Mouse (Mus musculus): ENCODE data around the gene Rbms3. TPM values are rescaled to one million over a fixed set of nuclear protein-coding genes. Genes with fewer than 3 reads are reported as not detected.

Rbms3 gene
- total RNA-seq, 2 experiments from 2014 or later, result 11.0 to 17.4 TPM

DNA sequence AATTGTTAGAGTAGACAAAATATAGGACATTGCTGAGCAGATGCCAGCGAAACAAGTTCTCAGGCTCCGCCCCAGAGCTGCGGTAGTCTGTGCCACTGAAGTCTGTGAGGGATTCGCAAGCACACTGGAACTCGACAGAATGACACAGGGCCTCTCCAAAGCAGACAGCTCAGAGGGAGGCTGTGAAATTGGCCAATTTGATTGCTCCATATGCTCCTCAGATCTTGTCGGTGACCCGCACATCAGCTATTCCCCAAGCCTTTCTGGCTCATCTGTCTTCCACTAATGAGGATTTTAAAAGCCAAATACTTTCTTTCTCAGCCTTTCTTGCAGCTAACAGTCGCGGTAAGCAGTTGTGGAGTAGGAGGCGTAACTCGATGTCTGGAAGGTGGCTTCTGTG, 120.8 kb downstream of the Rbms3 start:
- DNase-seq (ENCODE audit: low spot score in 2 of 2), result peak; percentile 5 to 11
- intact Hi-C loops (cut with DNase I), result no loop called here

DNA sequence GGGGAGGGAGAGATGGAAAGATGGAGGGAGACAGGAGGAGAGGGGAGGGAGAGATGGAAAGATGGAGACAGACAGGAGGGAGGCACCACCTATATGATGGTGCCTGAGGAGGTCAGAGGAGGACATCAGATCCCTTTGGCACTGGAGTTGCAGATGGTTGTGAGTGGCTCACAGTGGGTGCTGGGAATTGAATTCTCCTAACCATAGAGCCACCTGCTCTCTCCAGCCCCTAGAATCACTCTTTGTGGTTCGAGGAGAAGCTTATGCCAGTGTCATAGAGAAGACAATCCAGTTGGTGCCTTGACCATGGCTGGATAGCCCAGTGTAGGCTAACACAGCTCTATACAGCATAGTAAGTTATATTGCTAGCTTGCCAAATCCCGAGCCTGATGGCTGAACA, 137.8 kb downstream of the Rbms3 start:
- intact Hi-C loops (cut with DNase I), result no loop called here
- no peak for DNase-seq (ENCODE audit: low spot score in 2 of 2)

DNA sequence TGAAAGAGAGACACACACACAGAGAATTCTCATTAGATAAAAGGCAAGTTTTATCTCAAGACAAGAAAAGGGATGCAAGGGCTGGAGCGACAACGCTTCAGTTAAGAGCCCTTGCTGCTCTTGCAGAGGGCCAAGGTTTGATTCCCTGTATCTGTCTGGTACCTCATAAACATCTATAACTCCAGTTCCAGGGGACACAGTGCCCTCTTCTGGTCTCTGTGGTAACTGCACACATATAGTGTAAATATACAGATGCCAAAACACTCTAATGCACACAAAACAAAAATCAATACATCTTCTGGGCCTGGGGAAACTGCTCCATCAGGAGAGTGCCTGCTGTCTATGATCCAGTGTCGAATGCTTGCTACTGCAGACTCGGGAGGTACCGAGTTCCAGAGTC, 145.3 kb downstream of the Rbms3 start:
- DNase-seq (ENCODE audit: low spot score in 2 of 2), result no peak
- intact Hi-C loops (cut with DNase I), result no loop called here

DNA sequence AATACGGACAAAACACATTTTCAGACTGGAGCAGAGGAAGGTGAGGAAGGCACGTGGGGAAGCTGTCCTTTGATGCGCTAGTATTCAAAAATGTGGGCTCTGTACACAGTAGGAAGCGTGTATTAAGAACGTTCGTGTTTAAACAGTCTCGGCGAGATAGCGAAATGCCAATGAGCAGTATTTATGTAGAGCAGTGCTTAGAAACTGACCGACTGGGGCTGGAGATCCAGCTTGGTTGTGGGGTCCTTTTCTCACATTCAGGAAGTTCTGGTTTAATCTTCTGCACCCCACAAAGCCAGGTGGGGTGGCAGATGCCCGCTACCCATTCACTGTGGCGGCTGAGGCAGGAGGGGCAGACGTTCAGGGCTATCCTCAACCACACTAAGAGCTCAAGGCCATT, 153.0 kb downstream of the Rbms3 start:
- no peak for DNase-seq (ENCODE audit: low spot score in 2 of 2)
- intact Hi-C loops (cut with DNase I), result no loop called here

DNA sequence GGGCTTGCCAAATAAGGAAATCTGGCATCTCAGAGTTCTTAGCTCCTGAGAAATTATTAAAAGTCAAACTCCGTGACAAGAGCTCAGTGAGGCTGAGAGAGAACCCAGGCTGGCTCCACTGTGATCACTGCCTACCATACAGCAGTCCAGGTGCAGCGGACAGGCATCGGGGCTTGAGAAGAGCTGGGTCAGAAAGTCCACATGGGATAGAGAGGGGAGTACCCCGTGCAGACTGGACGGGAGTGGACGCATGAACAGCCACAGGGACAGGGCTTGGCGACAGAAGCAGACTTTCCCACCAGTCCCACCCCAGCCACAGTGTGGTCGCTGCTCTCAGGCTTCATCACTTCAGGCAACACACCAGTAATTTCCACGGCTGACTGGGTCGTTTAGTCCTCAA, 176.9 kb downstream of the Rbms3 start:
- intact Hi-C loops (cut with DNase I), result no loop called here
- no peak for DNase-seq (ENCODE audit: low spot score in 2 of 2)

DNA sequence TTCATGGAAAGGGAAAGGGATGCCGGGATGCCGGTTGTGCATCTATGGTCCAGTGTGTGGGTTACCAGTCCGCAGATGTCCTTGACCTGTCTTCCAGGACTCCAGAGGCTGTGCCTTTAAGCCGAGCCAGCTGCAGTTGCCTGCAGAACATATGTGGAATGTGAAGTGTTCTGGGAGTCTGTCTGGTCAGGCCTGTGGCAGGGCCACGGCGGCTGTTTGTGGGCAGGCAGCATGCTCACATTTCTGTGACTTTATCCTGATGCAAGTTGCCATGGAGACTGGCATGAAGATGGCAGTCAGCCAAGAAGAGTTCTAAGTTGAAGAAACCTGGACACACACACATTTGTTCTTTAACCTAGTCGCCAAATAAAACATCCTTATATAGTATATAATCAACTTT, 187.1 kb downstream of the Rbms3 start:
- intact Hi-C loops (cut with DNase I), result no loop called here
- DNase-seq (ENCODE audit: low spot score in 2 of 2), result no peak

DNA sequence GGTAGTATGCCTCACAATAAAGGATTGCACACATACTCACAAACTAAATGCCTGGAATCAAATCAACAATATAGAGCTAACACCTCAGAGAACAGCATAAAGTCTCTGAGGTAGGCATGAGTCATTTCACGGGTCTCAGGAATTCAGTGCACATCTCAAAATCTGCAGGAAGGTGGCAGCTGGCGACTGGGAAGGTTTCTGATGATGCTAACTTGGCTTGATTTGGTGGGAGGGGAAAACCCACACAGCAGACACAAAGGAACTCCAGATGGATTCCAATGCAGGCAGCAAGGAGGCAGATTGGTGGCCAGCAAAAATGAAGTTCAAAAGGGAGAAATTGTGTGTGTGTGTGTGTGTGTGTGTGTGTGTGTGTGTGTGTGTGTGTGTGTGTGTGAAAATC, 193.9 kb downstream of the Rbms3 start:
- intact Hi-C loops (cut with DNase I), result no loop called here
- peak; percentile 27 to 92 for DNase-seq (ENCODE audit: low spot score in 2 of 2)

DNA sequence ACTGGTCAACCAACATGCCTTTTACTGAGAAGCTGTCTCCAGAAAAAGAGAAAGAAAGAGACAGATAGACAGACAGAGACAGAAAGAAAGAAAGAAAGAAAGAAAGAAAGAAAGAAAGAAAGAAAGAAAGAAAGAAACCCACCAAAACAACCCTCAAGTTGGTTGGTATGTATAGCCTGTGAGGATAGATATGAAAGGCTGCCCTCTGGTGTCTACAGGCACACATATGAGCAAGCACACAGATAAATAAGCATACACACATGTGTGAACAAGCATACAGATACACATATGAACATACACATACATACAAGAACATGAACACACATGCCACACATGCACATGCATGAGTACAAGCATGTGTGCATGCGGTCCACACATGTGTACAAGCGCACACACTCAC, 199.0 kb downstream of the Rbms3 start:
- DNase-seq (ENCODE audit: low spot score in 2 of 2), result no peak

DNA sequence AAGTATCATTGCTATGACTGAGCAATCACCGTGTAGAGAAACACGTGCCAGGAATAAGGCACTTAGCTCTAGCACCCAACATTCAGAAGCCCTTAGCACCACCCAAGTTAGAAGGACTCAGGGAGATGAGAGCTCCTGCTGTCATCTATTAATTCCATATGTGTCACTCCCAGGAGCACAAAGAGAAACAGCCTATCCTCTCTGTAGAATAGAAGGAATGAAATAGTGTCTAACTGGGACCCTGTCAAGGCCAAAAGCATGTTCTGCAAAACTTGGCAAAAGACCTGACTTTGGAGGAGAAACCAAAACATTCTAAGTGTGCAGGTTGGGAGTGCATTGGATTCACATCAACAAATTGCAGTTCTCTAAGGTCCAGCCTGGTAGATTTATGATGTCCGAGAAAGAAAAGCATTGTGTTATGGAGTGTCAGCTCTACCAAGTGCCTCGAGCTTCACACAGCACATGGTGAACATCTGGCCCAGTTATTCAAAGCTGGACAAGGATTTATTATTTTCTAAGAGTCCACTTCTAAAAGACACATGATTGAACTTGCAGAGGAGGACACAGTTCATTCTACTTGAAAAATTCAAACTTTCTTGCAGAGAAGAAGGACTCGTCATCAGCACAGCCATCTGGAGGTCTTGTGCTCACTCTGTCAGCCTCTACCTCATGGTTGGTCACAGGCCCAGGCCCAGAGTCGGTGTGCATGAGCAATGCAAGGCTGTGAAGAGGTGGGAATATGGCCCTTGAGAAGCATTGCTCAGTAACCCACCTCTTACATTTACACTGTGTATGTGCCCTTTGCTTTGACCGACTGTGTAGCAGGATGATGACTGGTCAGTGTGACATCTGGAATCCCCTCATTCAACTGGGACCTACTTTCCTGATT, 200.3 kb downstream of the Rbms3 start:
- DNase-seq (ENCODE audit: low spot score in 2 of 2), result no peak
- intact Hi-C loops (cut with DNase I), result no loop called here

More for the DNA sequence above, 199.0 kb downstream of the Rbms3 start:
- intact Hi-C loops (cut with DNase I), result no loop called here

DNA sequence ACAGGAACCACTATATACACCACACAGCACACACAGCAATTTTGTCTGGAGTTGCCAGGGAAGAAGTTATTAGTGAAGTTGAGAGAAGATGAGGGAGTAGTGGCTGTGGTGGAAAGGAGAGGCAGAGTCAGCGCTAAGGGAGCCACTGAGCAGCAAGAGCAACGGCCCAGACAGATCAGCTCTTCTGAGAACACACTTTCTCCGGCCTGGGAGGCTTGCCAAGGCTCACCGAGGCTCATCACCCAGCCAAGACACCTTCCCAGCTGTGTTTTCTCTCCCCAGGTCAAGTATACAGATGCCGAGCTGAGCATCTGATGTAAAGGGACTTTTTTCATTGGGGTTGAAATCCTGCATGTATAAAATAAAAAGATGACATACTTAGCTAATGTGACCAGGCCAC, 206.5 kb downstream of the Rbms3 start:
- intact Hi-C loops (cut with DNase I), result no loop called here
- DNase-seq (ENCODE audit: low spot score in 2 of 2), result no peak

DNA sequence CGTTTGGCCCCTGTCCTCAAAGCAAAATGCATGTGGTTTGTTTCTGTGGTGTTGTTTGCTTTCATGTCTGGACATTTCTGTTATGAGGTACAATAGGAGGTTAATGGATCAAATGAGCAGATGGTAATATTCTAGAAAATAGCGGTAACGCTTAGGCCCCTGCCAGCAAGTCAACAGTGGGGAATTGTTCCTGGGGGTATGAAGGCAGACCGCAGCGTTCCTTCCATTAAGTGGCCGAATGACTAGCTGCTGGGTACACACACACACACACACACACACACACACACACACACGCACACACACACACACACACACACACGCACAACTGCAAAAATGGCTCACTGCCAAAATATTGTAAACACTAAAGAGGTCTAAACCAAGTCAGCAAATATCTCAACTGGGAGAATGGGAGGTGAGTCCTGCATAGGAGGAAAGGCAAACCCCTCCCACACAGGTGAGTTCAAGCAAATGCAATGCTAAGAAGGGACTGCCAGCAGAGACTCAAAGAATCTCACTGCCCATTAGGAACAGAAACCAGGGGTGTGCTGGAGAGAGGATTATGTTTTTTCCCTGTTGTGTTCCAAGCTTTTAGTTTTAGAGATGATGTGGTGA, 209.7 kb downstream of the Rbms3 start:
- intact Hi-C loops (cut with DNase I), result no loop called here
- DNase-seq (ENCODE audit: low spot score in 2 of 2), result no peak

DNA sequence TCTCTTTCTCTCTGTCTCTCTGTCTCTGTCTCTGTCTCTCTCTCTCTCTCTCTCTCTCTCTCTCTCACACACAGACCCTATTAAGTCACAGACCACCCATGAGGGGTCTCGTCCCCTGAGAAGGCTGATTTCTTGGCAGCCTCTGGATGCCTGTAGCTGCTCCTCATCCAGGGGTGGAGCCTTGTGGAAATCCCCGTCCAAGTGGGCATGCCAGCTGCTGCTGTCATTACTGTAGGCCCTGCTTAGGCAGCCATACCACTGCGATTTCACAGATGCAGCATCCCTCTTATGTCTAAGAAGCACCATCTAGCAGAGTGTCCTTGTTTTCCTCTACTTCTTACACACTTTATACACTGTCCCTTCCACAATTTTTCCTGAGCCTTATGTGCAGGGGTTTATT, 216.5 kb downstream of the Rbms3 start:
- intact Hi-C loops (cut with DNase I), result no loop called here
- no peak for DNase-seq (ENCODE audit: low spot score in 2 of 2)

DNA sequence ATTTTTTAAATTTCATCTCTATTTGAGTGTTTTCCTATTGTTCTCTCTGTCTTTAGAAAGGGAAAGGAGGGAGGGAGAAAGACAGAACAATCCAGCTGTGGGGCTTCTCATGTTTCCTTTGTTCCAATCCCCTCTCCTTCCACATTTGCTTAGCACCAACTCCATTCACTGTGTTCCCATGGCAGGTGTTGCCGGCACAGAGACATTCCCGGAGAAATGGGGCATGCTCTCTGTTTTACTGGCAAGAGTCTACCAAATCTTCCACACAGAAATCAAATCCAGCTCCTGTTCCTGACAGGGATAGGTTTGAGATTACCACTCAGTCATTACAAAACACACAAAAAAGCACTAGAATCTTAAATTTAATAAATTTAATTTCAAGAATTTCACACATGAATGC, 217.1 kb downstream of the Rbms3 start:
- intact Hi-C loops (cut with DNase I), result no loop called here
- no peak for DNase-seq (ENCODE audit: low spot score in 2 of 2)

DNA sequence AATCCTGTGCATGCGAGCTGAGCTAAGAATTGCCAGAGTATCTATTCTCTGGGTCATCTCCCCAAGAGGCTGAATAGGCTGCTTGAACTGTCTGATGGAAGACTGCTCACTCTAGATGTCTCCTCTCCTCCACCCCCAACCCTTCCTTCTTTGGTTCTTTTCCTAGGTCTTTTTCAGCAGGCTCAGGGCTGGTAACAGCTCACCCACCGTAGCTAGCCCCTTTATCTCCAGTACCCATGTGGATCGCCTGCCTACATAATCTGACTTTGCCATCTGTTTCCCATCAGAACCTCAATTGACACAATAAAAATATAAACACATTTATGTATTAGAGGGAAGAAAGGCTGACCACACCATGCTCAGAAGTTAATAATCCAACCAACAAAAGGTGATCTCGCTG, 225.1 kb downstream of the Rbms3 start:
- DNase-seq (ENCODE audit: low spot score in 2 of 2), result no peak
- intact Hi-C loops (cut with DNase I), result no loop called here

DNA sequence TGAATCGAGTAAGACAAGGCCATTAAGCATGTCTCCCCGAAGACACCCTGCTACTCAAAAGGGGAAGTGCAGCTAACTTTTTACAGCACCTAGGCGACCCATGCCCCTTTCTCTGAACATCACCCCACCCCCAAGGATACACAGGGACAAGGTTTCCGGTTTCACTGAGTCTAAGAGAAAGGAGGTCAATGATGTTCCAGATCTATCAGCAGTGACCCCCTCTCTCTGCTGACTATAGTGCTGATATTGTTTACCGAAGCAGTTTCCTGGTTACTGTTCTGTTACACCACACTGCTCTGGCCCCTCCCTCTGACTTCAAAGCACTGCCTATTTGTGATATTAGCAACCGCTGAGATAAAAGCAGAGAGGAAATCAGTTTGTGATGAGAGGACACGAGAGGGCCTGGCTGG, 229.4 kb downstream of the Rbms3 start:
- no peak for DNase-seq (ENCODE audit: low spot score in 2 of 2)
- intact Hi-C loops (cut with DNase I), result no loop called here

DNA sequence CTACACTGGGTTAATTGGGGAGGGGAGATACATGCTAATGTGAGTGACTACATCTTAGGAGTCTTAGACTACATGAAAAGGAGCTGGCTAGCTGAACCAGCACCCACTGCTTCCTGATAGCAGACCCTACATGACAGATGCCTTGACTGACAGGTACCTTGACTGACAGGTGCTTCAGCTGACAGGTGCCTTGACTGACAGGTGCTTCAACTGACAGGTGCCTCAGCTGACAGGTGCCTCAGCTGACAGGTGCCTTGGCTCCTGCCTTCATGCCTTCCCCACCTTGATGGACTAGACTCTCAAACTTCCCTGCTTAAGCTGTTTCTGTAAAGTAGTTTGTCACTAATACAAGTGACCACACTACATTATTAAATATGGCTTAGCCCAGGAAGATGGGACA, 232.6 kb downstream of the Rbms3 start:
- intact Hi-C loops (cut with DNase I), result no loop called here
- no peak for DNase-seq (ENCODE audit: low spot score in 2 of 2)

DNA sequence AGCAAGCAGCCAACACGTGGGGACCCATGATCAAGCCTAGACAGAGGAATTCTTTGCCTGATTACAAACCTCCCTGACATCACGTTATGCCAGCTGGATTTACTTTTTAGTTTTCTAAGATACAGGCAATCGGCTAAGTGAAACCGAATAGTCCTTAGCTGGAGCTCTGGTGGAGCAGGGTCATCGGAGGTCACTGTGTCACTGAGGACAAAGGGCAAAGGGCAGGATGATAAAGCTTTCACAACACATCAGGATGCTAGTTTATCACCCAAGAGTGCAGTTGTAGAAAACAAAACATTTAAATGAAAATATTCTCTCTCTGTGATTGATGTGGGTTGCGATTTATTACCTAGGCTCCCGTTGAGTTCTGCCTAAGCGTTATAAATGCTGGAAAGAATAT, 233.1 kb downstream of the Rbms3 start:
- intact Hi-C loops (cut with DNase I), result no loop called here
- no peak for DNase-seq (ENCODE audit: low spot score in 2 of 2)

DNA sequence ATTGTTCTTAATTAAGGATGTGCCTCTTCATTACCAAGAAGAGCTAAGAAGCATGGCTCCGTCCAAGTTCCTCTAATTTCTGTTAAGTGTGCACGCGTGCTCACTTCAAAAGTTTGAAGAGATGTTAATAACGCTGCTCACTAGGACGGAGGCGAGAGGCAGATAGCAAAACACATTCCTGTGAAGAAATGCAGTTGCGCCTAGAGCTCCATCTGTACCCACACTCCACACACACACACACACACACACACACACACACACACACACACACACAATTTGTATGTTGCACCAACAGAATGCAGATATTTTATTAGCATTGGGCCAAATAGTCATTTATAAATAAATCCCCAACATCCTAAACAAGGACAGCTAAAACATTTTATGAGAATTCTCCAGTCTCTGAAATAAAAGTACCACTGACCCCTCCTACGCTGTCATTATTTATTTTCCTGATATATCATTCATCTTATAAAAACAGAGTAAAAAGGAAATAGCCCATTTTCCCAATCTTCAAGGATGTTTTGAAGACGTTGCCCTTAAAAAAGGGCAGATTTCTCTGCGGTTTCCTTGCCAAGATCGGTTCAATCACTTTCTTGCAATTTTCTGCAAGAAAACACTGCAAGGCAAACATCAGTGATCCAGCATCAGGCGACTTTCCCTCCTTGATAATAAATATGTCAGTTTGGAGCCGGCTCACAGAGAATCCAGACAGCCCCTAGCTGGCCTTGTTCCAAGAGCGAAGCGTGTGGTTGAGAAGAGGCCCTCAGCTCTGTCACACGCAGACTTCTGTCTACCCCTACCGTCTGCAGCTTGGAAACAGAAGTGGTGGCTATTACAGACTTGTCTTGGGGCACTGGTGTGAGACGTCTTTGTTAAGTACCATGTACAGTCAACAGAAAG, 235.8 kb downstream of the Rbms3 start:
- intact Hi-C loops (cut with DNase I), result no loop called here
- no peak for DNase-seq (ENCODE audit: low spot score in 2 of 2)

DNA sequence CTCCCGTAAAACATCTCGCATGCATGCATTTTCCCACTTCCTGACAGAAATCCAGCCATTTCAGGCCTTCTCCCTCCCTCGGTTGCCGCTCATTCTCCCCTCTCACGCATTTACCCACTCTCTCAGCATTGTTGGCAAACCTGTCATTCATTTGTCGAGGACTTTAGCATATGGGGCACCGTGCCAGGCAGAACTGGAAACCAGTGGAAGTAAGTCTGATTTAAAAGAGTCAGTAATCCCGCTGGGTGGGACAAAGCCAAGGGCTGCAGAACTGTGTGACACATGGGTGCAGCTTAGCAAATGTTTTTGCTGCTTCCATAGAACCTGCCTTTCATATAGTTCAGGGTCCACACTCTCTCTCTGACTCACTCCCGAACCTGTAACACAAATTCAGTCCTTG, 241.7 kb downstream of the Rbms3 start:
- intact Hi-C loops (cut with DNase I), result no loop called here
- DNase-seq (ENCODE audit: low spot score in 2 of 2), result no peak

DNA sequence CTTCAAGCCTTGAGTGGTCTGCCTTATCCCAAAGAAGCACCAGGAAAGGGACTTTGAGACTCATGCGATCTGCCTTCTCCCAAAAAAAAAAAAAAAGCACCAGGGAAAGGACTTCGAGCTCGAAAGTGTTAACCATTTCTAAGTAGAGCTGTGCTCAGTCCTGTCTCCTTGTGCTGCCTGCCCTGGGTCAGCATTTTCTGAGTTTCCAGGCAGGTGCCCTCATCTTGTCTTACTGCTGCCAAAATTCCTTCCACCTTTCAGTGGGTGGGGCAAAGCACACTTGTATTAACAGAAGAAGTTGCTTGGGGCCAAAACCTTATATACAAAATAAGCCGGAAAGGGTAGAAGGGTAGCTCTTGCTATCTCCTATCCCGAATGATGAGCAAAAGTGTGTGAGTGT, 248.8 kb downstream of the Rbms3 start:
- no peak for DNase-seq (ENCODE audit: low spot score in 2 of 2)
- intact Hi-C loops (cut with DNase I), result no loop called here

Measured in left cerebral cortex, postnatal 25 days (tissue).